Mouse (Mus musculus): ENCODE results near the gene Atp8a2. TPM values are rescaled to one million over a fixed set of nuclear protein-coding genes. Genes with fewer than 3 reads are reported as not detected.

Gene Atp8a2
- polyA plus RNA-seq, 1 experiment from 2014 or later: 46.8 TPM

DNA sequence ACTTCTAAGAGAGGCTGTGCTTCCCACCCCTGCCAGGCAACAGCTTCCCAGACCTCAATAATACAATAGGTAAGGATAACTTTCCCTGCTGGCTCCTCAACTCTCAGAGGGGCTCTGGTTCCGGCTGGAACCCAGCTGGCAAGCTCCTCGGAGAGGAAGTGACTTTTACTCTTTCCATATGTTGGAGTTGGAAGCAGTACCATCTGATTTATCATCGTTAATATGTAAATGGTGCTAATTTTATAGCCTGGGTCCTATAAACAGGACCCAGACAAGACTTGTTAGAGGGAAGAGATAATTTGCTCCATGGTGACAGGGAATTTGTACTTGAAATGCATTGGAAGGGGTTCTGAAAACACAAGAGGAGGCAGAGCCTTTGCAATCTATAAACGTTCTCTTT, 507.4 kb downstream of the Atp8a2 start:
- Histone ChIP-seq H3K27ac (replicated peaks) (no peak overlapping the region), H3K9ac (replicated peaks) (no peak overlapping the region), H3K4me1 (0 out of 2 replicates have a peak, but pooled peaks cover 4% of the 10 kb centered on the region), H3K9me3 (replicated peaks) (no peaks in the 10 kb centered on the region), H3K27me3 (replicated peaks) (no peaks in the 10 kb centered on the region; the same call in 1 of the 2 replicates), H3K36me3 (no peaks in the 10 kb centered on the region), H3K4me3 (replicated peaks) (no peak overlapping the region), H3K4me2 (no peak overlapping the region)
- 33% methylated on average over 4 of the region's 4 CpGs for WGBS
- no peak for ATAC-seq (ENCODE audit: low FRiP score)

GRCm38 (mm10) chr14:59686229-59686628, 510.8 kb downstream of the Atp8a2 start:
- H3K9me3 ChIP-seq (replicated peaks): no peaks in the 10 kb centered on the region
- H3K27ac ChIP-seq (replicated peaks): no peak overlapping the region
- 0 out of 2 replicates have a peak, but pooled peaks cover 4% of the 10 kb centered on the region for H3K4me1 ChIP-seq
- no peaks in the 10 kb centered on the region for H3K36me3 ChIP-seq
- H3K4me2 ChIP-seq: no peak overlapping the region
- no peaks in the 10 kb centered on the region for H3K27me3 ChIP-seq (replicated peaks)
- 70% methylated on average over 5 of the region's 5 CpGs for WGBS
- no peak for ATAC-seq (ENCODE audit: low FRiP score)
- no peak overlapping the region for H3K4me3 ChIP-seq (replicated peaks)
- H3K9ac ChIP-seq (replicated peaks): no peak overlapping the region

- WGBS: 71% methylated on average over 8 of the region's 8 CpGs
- no peaks in the 10 kb centered on the region for H3K27me3 ChIP-seq (replicated peaks)
Measured at GRCm38 (mm10) chr14:59685343-59685742, 511.6 kb downstream of the Atp8a2 start.

GRCm38 (mm10) chr14:59681906-59682305, 515.1 kb downstream of the Atp8a2 start:
- H3K4me3 ChIP-seq (replicated peaks): no peak overlapping the region
- H3K36me3 ChIP-seq: no peaks in the 10 kb centered on the region
- no peaks in the 10 kb centered on the region for H3K27me3 ChIP-seq (replicated peaks)
- no peaks in the 10 kb centered on the region for H3K9me3 ChIP-seq (replicated peaks)
- H3K4me1 ChIP-seq: no peaks in the 10 kb centered on the region
- no peak overlapping the region for H3K4me2 ChIP-seq
- WGBS: 60% methylated on average over 4 of the region's 4 CpGs
- no peak overlapping the region for H3K27ac ChIP-seq (replicated peaks)
- H3K9ac ChIP-seq (replicated peaks): no peak overlapping the region
- 0 out of 2 replicates have a peak, but pooled peaks have one; percentile 31 for ATAC-seq (ENCODE audit: low FRiP score)

More at GRCm38 (mm10) chr14:59685343-59685742, 511.6 kb downstream of the Atp8a2 start:
- ATAC-seq (ENCODE audit: low FRiP score): no peak
- 0 out of 2 replicates have a peak, but pooled peaks cover 4% of the 10 kb centered on the region for H3K4me1 ChIP-seq
- H3K27ac ChIP-seq (replicated peaks): no peak overlapping the region
- no peak overlapping the region for H3K4me3 ChIP-seq (replicated peaks)
- H3K4me2 ChIP-seq: no peak overlapping the region
- no peak overlapping the region for H3K9ac ChIP-seq (replicated peaks)
- H3K9me3 ChIP-seq (replicated peaks): no peaks in the 10 kb centered on the region
- no peaks in the 10 kb centered on the region for H3K36me3 ChIP-seq

GRCm38 (mm10) chr14:59677598-59678003, 519.4 kb downstream of the Atp8a2 start:
- no peak for ATAC-seq (ENCODE audit: low FRiP score)
- H3K4me2 ChIP-seq: no peak overlapping the region
- 77% methylated on average over 7 of the region's 7 CpGs for WGBS

DNA sequence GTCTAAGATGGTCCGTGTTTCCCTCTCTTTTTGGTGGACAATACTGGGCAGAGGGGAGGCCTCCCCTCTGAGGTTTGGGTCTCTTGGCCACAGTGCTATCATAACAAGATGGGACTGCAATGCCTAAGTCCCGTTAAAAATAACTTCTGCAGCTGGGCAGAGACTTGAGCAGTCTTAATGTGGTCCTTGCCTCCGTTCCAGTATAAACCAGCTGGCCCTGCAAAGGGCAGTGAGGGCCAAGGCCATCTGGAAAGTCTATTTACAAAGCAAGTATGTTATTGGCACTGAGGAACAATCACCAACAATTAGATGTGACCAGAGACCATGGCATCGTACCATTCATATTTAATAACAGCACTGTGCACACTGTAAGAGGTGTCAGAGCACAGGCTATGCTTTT, 521.6 kb downstream of the Atp8a2 start:
- Histone ChIP-seq H3K9ac (replicated peaks) (no peak overlapping the region), H3K27ac (replicated peaks) (no peak overlapping the region), H3K36me3 (no peaks in the 10 kb centered on the region), H3K4me1 (peaks cover 16% of the 10 kb centered on the region), H3K4me2 (no peak overlapping the region), H3K4me3 (replicated peaks) (no peak overlapping the region), H3K27me3 (replicated peaks) (no peaks in the 10 kb centered on the region), H3K9me3 (replicated peaks) (no peaks in the 10 kb centered on the region)
- ATAC-seq (ENCODE audit: low FRiP score): no peak
- 80% methylated on average over 4 of the region's 4 CpGs for WGBS

More at GRCm38 (mm10) chr14:59677598-59678003, 519.4 kb downstream of the Atp8a2 start:
- Histone ChIP-seq H3K27ac (replicated peaks) (no peak overlapping the region), H3K4me1 (peaks cover 16% of the 10 kb centered on the region), H3K27me3 (replicated peaks) (no peaks in the 10 kb centered on the region), H3K9me3 (replicated peaks) (no peaks in the 10 kb centered on the region), H3K4me3 (replicated peaks) (no peak overlapping the region), H3K9ac (replicated peaks) (no peak overlapping the region), H3K36me3 (no peaks in the 10 kb centered on the region)

- no peaks in the 10 kb centered on the region for H3K9me3 ChIP-seq (replicated peaks)
- peaks cover 16% of the 10 kb centered on the region for H3K4me1 ChIP-seq
- no peak overlapping the region for H3K9ac ChIP-seq (replicated peaks)
- no peak overlapping the region for H3K4me2 ChIP-seq
- peak; percentile 60 for ATAC-seq (ENCODE audit: low FRiP score)
- H3K36me3 ChIP-seq: no peaks in the 10 kb centered on the region
- WGBS: 12% methylated on average over 8 of the region's 8 CpGs
- no peak overlapping the region for H3K4me3 ChIP-seq (replicated peaks)
- 0 out of 2 replicates have a peak overlapping the region, but pooled peaks have one; percentile 2 for H3K27ac ChIP-seq (replicated peaks)
- no peaks in the 10 kb centered on the region for H3K27me3 ChIP-seq (replicated peaks)
Measured at GRCm38 (mm10) chr14:59674556-59674955, 522.4 kb downstream of the Atp8a2 start.

DNA sequence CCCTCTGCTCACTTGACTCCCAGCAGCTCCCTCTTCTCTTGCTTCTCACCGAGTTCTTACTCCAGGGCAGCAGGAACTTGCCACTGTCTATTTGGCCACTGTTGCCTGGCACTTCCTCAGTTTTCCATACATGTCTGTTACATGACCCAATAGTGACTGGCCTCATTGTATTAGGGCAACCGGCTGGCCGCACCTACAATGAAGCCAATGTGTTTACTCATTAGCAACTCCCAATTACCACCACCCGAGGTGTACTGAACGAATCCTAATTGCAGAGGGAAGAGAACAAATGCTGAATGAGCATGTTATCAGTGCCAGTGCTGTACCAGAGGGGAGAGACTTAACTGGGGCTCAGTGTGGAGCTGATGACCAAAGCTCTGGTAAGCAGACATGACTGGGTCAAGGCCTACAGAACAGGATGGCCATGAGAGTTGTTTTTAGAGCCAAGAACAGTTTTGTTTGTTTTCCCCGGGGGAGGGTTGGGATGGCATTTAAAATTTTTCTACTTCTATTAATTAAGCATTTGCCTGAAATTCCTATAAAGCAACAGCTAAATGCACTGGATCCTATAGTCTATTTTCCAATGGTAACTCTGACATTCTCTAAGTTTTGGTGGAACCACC, 524.0 kb downstream of the Atp8a2 start:
- no peak overlapping the region for H3K27ac ChIP-seq (replicated peaks)
- no peaks in the 10 kb centered on the region for H3K27me3 ChIP-seq (replicated peaks)
- ATAC-seq (ENCODE audit: low FRiP score): no peak
- no peak overlapping the region for H3K4me3 ChIP-seq (replicated peaks)
- no peak overlapping the region for H3K9ac ChIP-seq (replicated peaks)
- H3K4me2 ChIP-seq: no peak overlapping the region
- H3K36me3 ChIP-seq: no peaks in the 10 kb centered on the region
- peaks cover 16% of the 10 kb centered on the region for H3K4me1 ChIP-seq
- WGBS: 65% methylated on average over 6 of the region's 6 CpGs
- H3K9me3 ChIP-seq (replicated peaks): no peaks in the 10 kb centered on the region

DNA sequence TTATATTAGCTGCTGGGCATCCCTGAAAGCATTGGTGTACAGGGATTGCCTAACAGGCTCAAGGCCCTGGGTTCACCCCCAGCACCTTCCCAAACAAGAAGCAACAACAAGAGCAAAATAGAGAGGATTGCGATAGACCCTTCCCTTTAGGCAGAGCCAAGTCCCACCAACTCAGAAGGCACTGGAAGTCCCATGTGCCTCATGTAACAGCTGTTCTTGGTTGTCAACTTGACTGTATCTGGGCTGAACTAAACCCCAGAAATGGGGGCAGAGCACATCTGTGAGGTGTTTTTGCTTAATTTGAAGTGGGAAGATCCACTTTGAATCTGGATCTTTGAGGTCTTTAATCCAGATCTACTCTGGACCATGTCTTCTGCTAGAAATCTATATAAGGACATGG, 539.9 kb downstream of the Atp8a2 start:
- ATAC-seq (ENCODE audit: low FRiP score): no peak
- no peak overlapping the region for H3K27ac ChIP-seq (replicated peaks)
- H3K9ac ChIP-seq (replicated peaks): no peak overlapping the region
- no peaks in the 10 kb centered on the region for H3K36me3 ChIP-seq
- no peak overlapping the region for H3K4me2 ChIP-seq
- H3K4me3 ChIP-seq (replicated peaks): no peak overlapping the region
- H3K27me3 ChIP-seq (replicated peaks): no peaks in the 10 kb centered on the region
- 97% methylated on average over 1 of the region's 1 CpGs for WGBS
- H3K4me1 ChIP-seq: no peaks in the 10 kb centered on the region
- H3K9me3 ChIP-seq (replicated peaks): no peaks in the 10 kb centered on the region

DNA sequence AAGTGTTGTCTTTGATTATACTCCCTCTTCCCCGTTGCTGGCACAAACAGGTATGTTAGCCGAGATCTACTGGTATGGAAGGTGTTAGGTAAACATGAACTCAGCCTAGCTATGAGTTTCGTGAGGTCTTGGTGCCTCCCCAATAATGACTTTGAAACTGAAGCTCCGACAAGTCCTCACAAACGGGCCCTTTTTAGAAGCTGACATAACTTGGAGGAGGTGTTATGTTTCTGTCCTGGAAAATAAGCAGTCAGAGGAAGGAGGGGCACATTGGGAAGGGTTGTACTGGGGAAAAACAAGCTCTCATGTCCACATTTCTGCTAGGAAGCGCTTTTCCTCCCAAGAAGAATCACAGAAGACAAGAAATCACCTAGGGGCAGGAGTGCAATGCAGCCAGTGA, 540.4 kb downstream of the Atp8a2 start:
- no peak overlapping the region for H3K4me3 ChIP-seq (replicated peaks)
- 86% methylated on average over 6 of the region's 6 CpGs for WGBS
- H3K9me3 ChIP-seq (replicated peaks): no peaks in the 10 kb centered on the region
- H3K36me3 ChIP-seq: no peaks in the 10 kb centered on the region
- H3K4me2 ChIP-seq: no peak overlapping the region
- H3K9ac ChIP-seq (replicated peaks): no peak overlapping the region
- H3K27ac ChIP-seq (replicated peaks): no peak overlapping the region
- no peak for ATAC-seq (ENCODE audit: low FRiP score)
- H3K4me1 ChIP-seq: no peaks in the 10 kb centered on the region
- H3K27me3 ChIP-seq (replicated peaks): no peaks in the 10 kb centered on the region

DNA sequence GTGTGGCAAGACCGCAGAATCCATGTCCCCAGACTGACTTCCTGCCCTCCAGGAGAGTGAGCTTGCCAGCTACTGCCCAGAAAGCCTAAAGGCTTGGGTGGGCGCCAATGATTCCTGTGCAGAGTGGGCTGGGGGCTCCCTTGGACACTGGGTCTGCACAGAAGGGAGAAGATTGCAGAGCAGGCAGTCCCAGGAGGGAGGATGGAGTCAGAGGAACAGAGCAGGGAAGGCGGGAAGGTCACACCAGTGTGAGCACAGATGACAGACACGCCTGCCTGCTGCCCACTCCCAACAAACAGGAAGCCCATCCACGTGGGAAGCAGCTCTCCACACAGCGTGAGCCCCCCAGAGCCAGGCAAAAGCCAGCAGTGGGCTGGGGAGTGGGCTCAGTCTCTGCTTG, 547.6 kb downstream of the Atp8a2 start:
- Histone ChIP-seq H3K4me2 (no peak overlapping the region), H3K36me3 (0 out of 2 replicates have a peak, but pooled peaks cover 2% of the 10 kb centered on the region), H3K4me3 (replicated peaks) (no peak overlapping the region), H3K27ac (replicated peaks) (no peak overlapping the region), H3K9ac (replicated peaks) (no peak overlapping the region), H3K4me1 (peaks cover 20% of the 10 kb centered on the region), H3K27me3 (replicated peaks) (no peaks in the 10 kb centered on the region), H3K9me3 (replicated peaks) (no peaks in the 10 kb centered on the region)
- ATAC-seq (ENCODE audit: low FRiP score): no peak
- 72% methylated on average over 6 of the region's 6 CpGs for WGBS

DNA sequence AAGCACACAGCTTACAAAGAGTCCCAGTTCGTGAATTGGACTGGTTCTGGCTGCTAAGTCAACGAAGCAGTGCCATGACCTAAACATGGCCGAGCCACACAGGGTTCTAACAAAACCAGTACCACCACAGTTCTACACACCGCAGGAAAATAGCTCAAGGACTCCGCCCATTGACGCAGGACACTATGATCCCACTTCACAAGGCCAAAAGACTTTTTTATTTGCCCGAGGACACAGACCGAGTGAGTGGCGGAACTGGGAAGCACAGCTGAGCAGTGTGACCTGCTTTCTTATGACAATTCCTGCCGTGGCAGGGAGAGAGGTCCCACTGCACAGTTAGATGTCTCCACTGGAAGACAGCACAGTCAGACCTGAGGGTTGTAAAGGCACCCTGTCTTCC, 548.4 kb downstream of the Atp8a2 start:
- 0 out of 2 replicates have a peak, but pooled peaks cover 2% of the 10 kb centered on the region for H3K36me3 ChIP-seq

More for the DNA sequence above, 548.4 kb downstream of the Atp8a2 start:
- Histone ChIP-seq H3K4me3 (replicated peaks) (no peak overlapping the region), H3K9me3 (replicated peaks) (no peaks in the 10 kb centered on the region), H3K9ac (replicated peaks) (no peak overlapping the region), H3K27ac (replicated peaks) (no peak overlapping the region), H3K4me1 (peaks cover 20% of the 10 kb centered on the region), H3K4me2 (no peak overlapping the region), H3K27me3 (replicated peaks) (no peaks in the 10 kb centered on the region)
- WGBS: 77% methylated on average over 10 of the region's 10 CpGs
- no peak for ATAC-seq (ENCODE audit: low FRiP score)
